Comparison of ENCODE assay signal across 16 mouse cellular contexts in genomic region chr11:57506899-57507298, GRCm38 (mm10). TPM values are rescaled to one million over a fixed set of nuclear protein-coding genes. Genes with fewer than 3 reads are reported as not detected.
A peak's percentile ranks its signal among the peaks of the same experiment; 100 is the strongest.
DNase-seq lines count a peak whose midpoint lies in the region; ATAC-seq and TF ChIP-seq lines count a peak whose summit lies in the region.
"Had no signal": no experiment of that assay in that cellular context is flagged by ENCODE, and none has a peak within 500 bp of the region (broad histone marks: within the 10 kb centered on the region; RNA-seq: fewer than 3 reads in every experiment).

No protein-coding gene starts in this region.

- 0 out of 2 replicates have a peak overlapping the region, but pooled peaks have one; percentile 12 for H3K9ac ChIP-seq in neural tube, embryonic 13.5 days
- no peak overlapping the region for H3K9ac ChIP-seq in forebrain, embryonic 15.5 days (replicated peaks)
- H3K9ac ChIP-seq in midbrain, postnatal 0 days (replicated peaks; ENCODE audit: low read length, poor library complexity, severe bottlenecking): no peak overlapping the region
- H3K9ac ChIP-seq: heart, embryonic 12.5 days; kidney, embryonic 15.5 days; neural tube, embryonic 15.5 days had no signal

- no peaks in the 10 kb centered on the region for H3K27me3 ChIP-seq in neural tube, embryonic 13.5 days
- H3K27me3 ChIP-seq in forebrain, embryonic 15.5 days: no peaks in the 10 kb centered on the region
- no peaks in the 10 kb centered on the region for H3K27me3 ChIP-seq in midbrain, postnatal 0 days (ENCODE audit: insufficient read depth, low read length)
- H3K27me3 ChIP-seq: heart, embryonic 12.5 days; kidney, embryonic 15.5 days; neural tube, embryonic 15.5 days had no signal

- no peaks in the 10 kb centered on the region for H3K9me3 ChIP-seq in neural tube, embryonic 13.5 days
- no peaks in the 10 kb centered on the region for H3K9me3 ChIP-seq in forebrain, embryonic 15.5 days
- H3K9me3 ChIP-seq in midbrain, postnatal 0 days (ENCODE audit: low read length): no peaks in the 10 kb centered on the region
- H3K9me3 ChIP-seq: heart, embryonic 12.5 days; kidney, embryonic 15.5 days; neural tube, embryonic 15.5 days had no signal

- 22% methylated on average over 6 of the region's 6 CpGs for WGBS in neural tube, embryonic 13.5 days
- WGBS in forebrain, embryonic 15.5 days: 28% methylated on average over 6 of the region's 6 CpGs
- 31% methylated on average over 6 of the region's 6 CpGs for WGBS in midbrain, postnatal 0 days

- no peak overlapping the region for H3K4me3 ChIP-seq in neural tube, embryonic 13.5 days
- no peak overlapping the region for H3K4me3 ChIP-seq in forebrain, embryonic 15.5 days
- no peak overlapping the region for H3K4me3 ChIP-seq in midbrain, postnatal 0 days (ENCODE audit: low read depth, low read length)
- no peak overlapping the region for H3K4me3 ChIP-seq in gastrocnemius, adult 2 months
- H3K4me3 ChIP-seq: erythroblast, embryonic 14.5 days; heart, embryonic 12.5 days; kidney, embryonic 15.5 days; neural tube, embryonic 15.5 days had no signal

- intact Hi-C loops in gastrocnemius, adult 2 months (cut with DNase I): no loop called here

- no peak for TF ChIP-seq CTCF in midbrain, postnatal 0 days (IDR thresholded peaks at IDR 0.05)
- no peak for TF ChIP-seq CTCF in gastrocnemius, adult 2 months (IDR thresholded peaks at IDR 0.05)

- no peak overlapping the region for H3K4me2 ChIP-seq in neural tube, embryonic 13.5 days
- no peak overlapping the region for H3K4me2 ChIP-seq in forebrain, embryonic 15.5 days (replicated peaks)
- no peak overlapping the region for H3K4me2 ChIP-seq in midbrain, postnatal 0 days (ENCODE audit: low read depth, low read length, poor library complexity, severe bottlenecking)
- H3K4me2 ChIP-seq: heart, embryonic 12.5 days; kidney, embryonic 15.5 days; neural tube, embryonic 15.5 days had no signal

- no peak for ATAC-seq in neural tube, embryonic 13.5 days (ENCODE audit: low read depth)
- peak; percentile 94 for ATAC-seq in forebrain, embryonic 15.5 days (replicated peaks)
- ATAC-seq in midbrain, postnatal 0 days (ENCODE audit: low FRiP score): no peak

- peaks cover 7% of the 10 kb centered on the region for H3K4me1 ChIP-seq in neural tube, embryonic 13.5 days (replicated peaks)
- H3K4me1 ChIP-seq in forebrain, embryonic 15.5 days: peaks cover 22% of the 10 kb centered on the region
- no peaks in the 10 kb centered on the region for H3K4me1 ChIP-seq in midbrain, postnatal 0 days (ENCODE audit: insufficient read depth, low read length)
- H3K4me1 ChIP-seq: kidney, embryonic 15.5 days; neural tube, embryonic 15.5 days had no signal

- H3K36me3 ChIP-seq in neural tube, embryonic 13.5 days: peaks cover 83% of the 10 kb centered on the region
- H3K36me3 ChIP-seq in forebrain, embryonic 15.5 days: peaks cover 49% of the 10 kb centered on the region
- H3K36me3 ChIP-seq in midbrain, postnatal 0 days (ENCODE audit: insufficient read depth, low read length): peaks cover 46% of the 10 kb centered on the region

- H3K27ac ChIP-seq in neural tube, embryonic 13.5 days (replicated peaks): no peak overlapping the region
- peak overlapping the region; percentile 86 for H3K27ac ChIP-seq in forebrain, embryonic 15.5 days (replicated peaks)
- H3K27ac ChIP-seq in midbrain, postnatal 0 days (ENCODE audit: low read depth, low read length): peak overlapping the region; percentile 55; the same call in 1 of the 2 replicates
- no peak overlapping the region for H3K27ac ChIP-seq in gastrocnemius, adult 2 months
- H3K27ac ChIP-seq: kidney, embryonic 15.5 days; neural tube, embryonic 15.5 days had no signal

- no peak for DNase-seq in neural tube, embryonic 10.5 days (ENCODE audit: extremely low spot score, low spot score)
- peak; percentile 5 for DNase-seq in mesoderm, embryonic 11.5 days (ENCODE audit: low read depth, low spot score)
- peak; percentile 13 for DNase-seq in midbrain, postnatal 0 days (ENCODE audit: low spot score)
- DNase-seq in gastrocnemius, adult 2 months: no peak
- DNase-seq in adrenal gland, adult 2 months: no peak
- DNase-seq in yolk sac, embryonic 10.5 days (ENCODE audit: low spot score): no peak
- DNase-seq: cerebellum, adult 2 months; lung, adult 2 months; lung, postnatal 36 days; thymus, postnatal 25 days had no signal

RNA-seq across cellular contexts. Expression of gene Fam114a2, which starts 11.5 kb away (rescaled TPM):
- 91.6 and 100 TPM in 2 replicates for polyA plus RNA-seq in neural tube, embryonic 13.5 days (2015; fragmentation: Nextera tagmentation; extraction: Ambion mirVana)
- polyA plus RNA-seq in forebrain, embryonic 15.5 days (2015; fragmentation: Nextera tagmentation; extraction: Ambion mirVana): 107 and 111 TPM in 2 replicates
- total RNA-seq in midbrain, postnatal 0 days (2014; rRNA removed): 29.5 and 46.4 TPM in 2 replicates
- polyA plus RNA-seq in midbrain, postnatal 0 days (2015; fragmentation: Nextera tagmentation; extraction: Ambion mirVana): 50.9 and 51.1 TPM in 2 replicates
- total RNA-seq in gastrocnemius, adult 2 months (2021): 10 to 100 TPM; 48.6 to 50.9 TPM
- 10 to 100 TPM; 62.1 to 66.5 TPM for total RNA-seq in adrenal gland, adult 2 months (2021)
- polyA plus RNA-seq in adrenal gland, adult 2 months (2012; rRNA removed): 18.1 and 22.7 TPM in 2 replicates

RNA-seq across cellular contexts. Expression of gene Mfap3, which starts 11.6 kb away (rescaled TPM):
- polyA plus RNA-seq in neural tube, embryonic 13.5 days (2015; fragmentation: Nextera tagmentation; extraction: Ambion mirVana): 52.1 and 63.8 TPM in 2 replicates
- 71.7 and 75.5 TPM in 2 replicates for polyA plus RNA-seq in forebrain, embryonic 15.5 days (2015; fragmentation: Nextera tagmentation; extraction: Ambion mirVana)
- 47.8 and 51.0 TPM in 2 replicates for total RNA-seq in midbrain, postnatal 0 days (2014; rRNA removed)
- 52.4 and 53.1 TPM in 2 replicates for polyA plus RNA-seq in midbrain, postnatal 0 days (2015; fragmentation: Nextera tagmentation; extraction: Ambion mirVana)
- total RNA-seq in gastrocnemius, adult 2 months (2021): 1 to 10 TPM; 7.6 to 9.2 TPM
- 10 to 100 TPM; 22.3 to 26.3 TPM for total RNA-seq in adrenal gland, adult 2 months (2021)
- 5.0 and 6.7 TPM in 2 replicates for polyA plus RNA-seq in adrenal gland, adult 2 months (2012; rRNA removed)

Comparison
In these comparisons a context has a peak if more than half of its experiments do, and no peak if none do; other contexts are left out.
1. H3K27ac ChIP-seq: peak in forebrain, embryonic 15.5 days (single experiment) and midbrain, postnatal 0 days (single experiment); none in neural tube, embryonic 13.5 days (single experiment) and gastrocnemius, adult 2 months (single experiment).
2. DNase-seq: peak in mesoderm, embryonic 11.5 days (single experiment) and midbrain, postnatal 0 days (single experiment); none in neural tube, embryonic 10.5 days (single experiment), gastrocnemius, adult 2 months (single experiment), adrenal gland, adult 2 months (single experiment) and yolk sac, embryonic 10.5 days (single experiment).